Mouse (Mus musculus): ENCODE measurements around the gene Mrpl33.
A peak's percentile ranks its signal among the peaks of the same experiment; 100 is the strongest.
"Not testable (repeated sequence)": the region's sequence is repeated elsewhere in the genome, so short reads cannot be mapped to it uniquely, and the experiment has no call there.

The Mrpl33 gene

DNA sequence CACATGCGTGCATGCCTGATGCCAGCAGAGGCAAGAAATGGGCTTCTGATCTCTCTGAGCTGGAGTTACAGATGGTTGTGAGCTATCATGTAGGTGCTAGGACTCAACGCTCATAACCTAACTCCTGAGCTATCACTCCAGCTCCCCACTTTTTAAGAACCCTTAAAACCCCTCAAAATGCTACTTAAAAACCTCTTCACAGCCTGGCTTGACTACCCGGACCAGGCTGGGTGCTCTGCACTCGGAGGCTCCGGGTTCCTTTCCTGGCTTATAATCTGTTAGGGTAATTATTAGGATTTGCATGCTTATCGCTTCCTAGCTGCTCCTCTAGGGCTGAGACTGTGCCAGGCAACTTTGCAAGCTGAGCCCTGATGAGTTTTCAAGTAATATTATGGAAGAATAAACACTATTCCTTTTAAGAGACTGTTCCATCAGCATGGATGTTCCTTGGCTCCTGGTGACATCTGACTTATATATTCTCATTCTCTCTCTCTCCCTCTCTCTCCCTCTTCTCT lies 752 bp downstream of the Mrpl33 start:
- DNase-seq (ENCODE audit: low read depth), result no peak

DNA sequence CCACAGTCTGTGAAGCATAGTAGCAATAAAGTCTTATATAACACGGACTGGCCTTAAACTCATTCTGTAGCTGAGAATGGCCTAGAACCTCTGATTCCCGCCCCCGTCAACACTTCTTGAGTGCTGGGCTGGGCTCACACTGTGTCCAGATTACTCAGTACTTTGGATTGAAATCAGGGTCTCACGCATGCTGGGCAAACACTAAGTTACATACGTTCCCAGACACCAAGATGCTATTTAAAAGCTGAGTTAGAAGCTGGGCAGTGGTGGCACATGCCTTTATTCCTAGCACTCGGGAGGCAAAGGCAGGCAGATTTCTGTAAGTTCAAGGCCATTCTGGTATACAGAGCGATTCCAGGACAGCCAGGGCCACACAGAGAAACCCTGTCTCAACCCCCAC lies 1.4 kb downstream of the Mrpl33 start:
- DNase-seq (ENCODE audit: low read depth), result no peak

DNA sequence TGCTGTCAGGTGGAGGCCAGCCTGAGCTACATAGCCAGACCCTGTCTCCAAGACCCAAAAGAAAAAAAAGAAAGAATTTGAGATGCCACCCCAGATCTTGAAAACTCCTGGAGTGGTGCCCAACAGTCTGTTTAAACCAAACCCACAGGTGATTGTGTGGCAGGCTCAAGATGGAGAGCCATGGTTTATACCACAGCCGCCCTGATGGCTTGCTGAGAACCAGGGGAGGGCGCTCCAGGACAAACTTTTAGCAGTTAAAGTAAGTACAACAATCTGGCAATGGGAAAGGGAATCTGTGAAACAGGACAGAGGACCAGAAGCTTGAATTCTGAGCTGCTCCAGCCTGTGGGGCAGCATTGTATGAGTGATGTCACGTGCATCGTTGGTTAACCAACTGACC lies 1.8 kb downstream of the Mrpl33 start:
- peak; percentile 78 for DNase-seq (ENCODE audit: low read depth)

DNA sequence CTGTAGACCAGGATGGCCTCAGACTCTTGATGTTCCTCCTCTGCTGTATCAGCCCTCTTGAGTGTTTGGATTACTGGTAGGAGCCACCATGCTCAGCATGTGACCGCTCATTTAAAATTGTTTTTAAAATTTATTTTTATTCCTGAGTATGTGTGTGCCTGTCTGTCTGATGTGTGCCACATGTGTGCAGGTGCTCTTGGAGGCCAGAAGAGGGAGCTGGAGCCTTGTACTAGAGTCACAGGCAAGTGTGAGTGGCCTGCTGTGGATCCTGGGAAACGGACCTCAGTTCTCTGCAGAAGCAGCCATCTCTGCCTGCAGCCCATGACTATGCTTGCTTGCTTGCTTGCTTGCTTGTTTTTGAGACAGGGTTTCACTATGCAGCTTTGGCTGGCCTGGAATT lies 2.4 kb downstream of the Mrpl33 start:
- DNase-seq (ENCODE audit: low read depth), result peak; percentile 50

DNA sequence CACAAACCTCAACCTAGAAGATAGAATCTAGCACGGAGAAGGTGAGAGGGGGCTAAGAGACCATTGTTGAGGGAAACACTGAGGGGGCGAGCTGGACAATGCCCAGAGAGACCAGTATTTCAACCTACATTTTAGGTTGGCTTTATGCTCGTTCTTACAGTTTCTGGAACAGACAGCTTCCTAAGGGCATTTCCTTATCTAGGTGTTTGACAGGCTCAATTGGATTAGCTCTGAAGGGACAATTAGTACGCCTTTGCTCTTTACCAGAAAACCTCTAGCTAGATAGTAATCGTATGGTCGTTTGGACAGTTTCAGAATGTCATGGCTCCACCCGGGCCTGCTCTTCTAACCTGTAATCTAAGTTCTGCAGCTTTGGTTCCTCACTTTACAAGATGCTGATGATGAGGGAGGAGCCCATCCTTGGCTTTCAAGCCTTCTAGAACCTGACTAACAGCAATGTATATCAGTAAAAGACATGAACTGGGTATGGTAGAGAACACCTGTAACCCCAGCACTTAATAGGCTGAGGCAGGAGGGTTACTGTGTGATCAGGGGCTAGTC lies 4.5 kb downstream of the Mrpl33 start:
- DNase-seq (ENCODE audit: low read depth), result no peak

DNA sequence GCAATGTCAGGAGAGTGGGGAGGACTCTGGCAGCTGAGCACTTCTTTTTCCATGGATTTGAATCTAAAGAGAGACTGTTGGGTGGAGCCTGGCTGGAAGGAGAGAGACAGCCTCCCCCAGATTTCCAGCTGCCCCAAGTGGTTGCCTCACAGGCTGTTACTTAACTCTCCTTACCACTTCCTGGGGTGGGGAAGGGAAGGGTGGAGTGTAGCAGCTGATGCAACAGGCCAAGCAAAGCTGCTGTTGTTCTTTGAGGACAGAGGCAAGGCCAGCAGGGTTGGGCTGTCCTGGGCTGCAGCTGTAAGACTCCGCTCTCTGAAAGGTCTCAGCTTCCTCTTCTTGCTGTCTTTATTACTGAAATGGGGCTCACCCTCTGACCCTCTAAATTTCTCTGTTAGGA lies 5.6 kb downstream of the Mrpl33 start:
- peak; percentile 75 for DNase-seq (ENCODE audit: low read depth)

DNA sequence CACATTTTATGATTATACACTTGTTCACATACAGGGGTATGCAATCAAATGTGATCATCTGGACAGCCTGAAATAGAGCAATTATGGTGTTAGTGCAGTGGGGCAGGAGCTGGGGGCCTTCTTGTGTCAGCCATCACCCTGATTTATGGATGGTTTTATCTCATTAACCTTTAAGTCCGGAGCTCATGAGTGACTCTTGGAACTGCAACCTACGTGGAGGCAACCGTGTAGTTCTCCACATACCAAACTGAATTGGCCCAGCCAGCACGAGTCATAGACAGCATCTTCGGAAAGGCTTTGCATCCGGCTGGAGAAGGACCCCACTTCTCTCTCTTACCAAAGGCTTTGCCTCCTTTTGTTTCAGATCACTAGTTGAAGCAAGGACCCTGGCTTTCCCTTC lies 7.0 kb downstream of the Mrpl33 start:
- DNase-seq (ENCODE audit: low read depth), result no peak

DNA sequence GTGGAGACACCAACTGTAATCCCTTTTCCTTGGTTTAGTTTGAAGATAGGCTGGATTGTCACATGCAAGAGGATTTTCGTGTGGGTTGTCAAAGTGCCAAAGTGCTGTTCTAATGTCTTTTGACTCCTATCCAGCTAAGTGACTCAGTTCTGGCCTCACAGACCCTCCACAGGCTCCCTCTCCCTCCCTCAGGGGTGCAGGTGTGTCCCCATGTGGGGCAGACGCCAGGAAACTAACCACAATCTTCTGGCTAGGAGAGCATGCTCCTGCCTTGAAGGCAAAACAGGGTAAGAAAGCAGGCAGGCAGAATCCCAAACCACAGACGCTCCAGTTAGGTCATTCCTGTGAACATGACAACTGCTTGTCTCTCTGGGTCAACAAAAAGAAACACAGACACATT lies 9.4 kb downstream of the Mrpl33 start:
- DNase-seq (ENCODE audit: low read depth), result no peak

DNA sequence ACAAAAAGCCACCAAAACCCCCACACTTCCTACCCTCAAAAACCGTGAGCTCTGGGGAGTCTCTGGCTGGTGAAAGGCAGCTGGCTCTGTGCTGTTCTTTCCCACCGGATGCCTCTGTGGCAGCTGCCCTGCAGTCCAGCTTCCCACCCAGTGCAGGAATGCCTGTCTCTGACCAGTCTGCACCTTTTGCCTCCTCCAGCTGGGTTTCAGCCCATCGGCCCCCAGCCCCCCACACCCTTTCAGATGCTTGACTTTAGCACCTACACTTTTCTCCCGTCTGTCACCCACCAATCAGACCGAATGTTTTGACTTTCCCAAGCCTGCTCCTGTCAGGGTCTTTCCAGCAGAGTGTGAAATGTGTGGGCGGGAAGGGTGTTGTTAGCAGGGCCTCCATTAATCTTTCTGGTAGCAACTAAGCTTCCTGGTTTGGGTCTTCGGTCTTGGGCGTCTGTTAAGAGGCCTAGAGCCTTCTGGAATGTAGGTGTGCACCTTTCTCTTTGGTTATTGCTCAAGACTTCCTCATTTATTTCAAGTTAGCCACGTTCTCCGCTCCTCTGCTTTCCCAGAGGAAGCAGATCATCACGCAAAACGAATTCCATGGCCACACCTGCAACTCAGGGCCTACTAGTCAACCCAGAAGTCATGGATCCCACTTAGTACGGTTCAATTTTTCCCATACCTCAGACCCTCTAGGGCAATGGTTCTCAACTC lies 13.8 kb downstream of the Mrpl33 start:
- no peak for DNase-seq (ENCODE audit: low read depth)

DNA sequence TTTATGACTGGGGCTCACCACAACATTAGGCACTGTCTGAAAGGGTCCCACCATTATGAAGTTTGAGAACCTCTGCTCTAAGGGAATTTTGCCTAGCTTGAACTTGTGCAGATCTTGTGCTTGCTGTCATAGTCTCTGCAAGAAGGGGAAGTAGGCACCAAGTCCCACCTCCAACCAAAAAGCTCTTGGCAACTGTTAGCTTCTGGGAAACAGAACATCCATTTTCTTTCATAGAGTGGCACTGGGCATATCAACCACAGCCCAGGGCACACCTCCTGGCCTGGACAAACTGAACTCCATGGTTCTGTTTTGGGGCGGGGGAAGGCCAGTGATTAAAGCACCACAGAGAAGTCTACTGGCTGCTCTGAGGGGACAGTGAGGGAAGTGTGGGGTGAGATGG lies 14.5 kb downstream of the Mrpl33 start:
- no peak for DNase-seq (ENCODE audit: low read depth)

DNA sequence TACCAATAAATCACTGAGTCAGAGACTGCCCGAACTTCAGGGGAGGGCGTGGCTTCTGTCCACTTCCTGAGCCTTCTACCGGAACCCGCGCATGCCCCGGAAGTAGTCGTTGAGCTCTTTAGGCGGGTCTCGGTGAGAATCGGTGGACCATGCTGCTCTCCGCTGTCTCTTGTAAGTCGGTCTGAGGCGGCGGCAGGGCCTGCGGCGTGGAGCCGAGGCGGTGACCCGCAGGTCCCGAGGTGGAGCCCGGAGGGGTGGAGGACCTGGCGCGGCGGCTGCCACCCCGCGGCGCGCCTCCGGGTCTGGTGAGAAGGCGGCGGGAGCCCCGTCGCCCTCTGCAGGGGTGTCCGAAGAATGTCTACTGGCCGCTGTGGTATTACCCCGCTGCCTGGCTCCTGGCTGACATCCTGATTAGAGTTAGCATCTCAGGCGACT lies 17.1 kb downstream of the Mrpl33 start:
- DNase-seq (ENCODE audit: low read depth), result peak; percentile 77

DNA sequence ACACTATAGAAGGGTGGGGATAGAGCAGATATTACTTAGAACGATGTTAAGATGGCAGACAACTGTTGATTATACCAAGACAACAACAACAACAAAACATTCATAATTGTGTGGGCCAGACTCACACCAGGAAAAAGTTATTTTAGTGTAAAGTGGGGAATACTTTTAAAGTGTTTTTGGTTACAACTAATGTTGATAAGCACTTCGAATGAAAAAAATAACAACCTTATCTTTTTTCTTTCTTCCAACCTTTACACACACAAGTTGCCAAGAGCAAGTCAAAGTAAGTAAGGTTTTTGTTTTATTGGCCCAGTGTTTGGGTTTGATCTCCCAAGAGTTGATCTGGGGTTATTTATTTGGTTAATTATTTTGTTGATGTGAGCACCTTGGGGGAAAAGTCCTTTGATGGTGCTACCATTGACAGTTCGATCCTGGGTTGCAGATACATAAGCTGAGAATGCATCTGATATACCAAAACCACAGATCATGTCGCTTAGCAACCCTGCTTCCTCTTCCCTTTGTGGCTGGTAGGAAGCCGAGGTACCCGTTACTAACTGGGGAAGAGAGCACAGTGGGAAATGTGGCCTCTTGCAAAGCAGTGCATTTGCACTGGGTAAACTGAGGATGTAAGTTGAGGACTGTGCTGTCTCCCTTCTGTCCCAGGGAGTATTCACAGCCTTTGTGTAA lies 17.7 kb downstream of the Mrpl33 start:
- peak; percentile 74 for DNase-seq (ENCODE audit: low read depth)

DNA sequence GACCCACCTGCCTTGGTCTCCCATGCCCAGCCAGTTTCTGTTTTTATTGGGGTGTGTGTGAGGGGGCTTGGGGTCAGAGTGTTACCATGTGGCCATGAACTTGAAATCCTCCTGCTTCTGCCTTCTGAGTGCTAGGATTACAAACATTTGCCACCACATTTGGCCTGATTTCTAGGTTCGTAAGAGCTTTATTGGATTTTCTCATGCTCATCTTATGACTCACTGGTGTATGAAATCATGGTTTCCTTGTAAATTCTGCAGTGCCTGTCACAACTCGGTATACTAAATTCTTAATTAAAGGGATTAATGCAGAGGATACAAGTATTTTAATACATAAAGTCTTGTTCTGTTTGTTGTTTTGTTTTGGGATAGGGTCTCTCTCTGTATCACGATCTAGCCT lies 23.6 kb downstream of the Mrpl33 start:
- DNase-seq (ENCODE audit: low read depth), result no peak

DNA sequence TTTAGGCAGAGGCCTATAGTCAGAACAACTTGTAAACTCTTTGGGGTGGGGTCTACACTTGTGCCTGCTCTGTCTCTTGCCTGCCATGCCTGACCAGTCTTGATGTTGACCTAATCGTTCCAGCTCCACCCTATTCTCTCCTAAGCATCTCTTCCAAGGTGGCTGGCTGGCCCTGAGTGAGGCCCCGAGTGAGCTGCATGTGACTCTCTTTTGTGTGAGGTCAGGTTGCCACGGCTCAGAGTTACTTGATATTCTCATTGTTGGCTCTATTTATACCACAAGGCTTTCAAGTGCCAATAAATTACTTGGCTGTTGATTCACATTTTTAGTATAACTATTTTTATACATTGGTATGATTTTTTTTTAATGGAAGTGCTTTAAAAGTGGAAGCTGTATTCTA lies 30.4 kb downstream of the Mrpl33 start:
- DNase-seq (ENCODE audit: low read depth), result no peak

DNA sequence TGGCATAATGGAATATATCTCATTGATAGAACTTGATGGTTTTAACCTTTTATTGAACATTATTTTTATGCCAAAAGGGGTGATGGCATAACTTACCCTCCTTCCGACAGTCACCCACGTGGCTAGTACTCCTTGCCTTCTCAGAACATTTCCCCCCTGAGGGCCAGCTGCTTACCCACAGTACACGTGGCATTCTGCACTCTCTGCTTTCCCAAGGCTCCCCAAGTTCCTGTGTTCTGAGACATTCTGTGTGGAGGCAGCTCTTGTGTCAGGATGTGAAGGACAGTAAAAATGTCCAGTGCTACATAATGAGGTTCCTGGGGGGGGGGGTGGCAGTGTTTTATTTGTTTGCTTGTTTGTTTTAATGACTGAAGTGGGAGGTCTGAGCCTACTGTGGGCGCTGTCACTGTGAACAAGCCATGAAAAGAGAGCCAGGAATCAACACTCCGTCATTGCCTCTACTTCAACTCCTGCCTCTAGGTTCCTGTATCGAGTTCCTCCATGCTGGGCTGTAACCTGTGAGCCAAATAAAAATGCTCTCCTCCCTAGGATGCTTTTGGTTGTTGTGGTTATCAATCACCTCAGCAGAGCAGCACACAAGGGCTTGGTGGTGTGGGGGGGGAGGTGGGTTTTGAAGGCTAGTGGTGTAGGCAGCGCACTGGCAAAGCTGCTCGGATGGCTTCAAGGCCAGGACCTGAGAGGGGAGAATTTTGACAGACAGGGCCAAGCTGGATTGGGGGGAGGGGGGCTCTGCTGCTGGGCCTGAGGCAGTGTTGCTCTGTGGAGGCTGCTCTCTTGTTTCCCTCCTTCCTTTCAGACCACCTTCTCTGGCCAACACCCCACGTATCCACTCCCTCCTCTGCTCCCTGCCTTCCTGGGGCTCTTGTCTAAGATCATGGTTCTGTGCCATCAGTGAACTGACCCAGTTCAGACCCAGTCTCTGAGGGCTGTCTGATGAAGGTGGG lies 31.1 kb downstream of the Mrpl33 start:
- DNase-seq (ENCODE audit: low read depth), result no peak

DNA sequence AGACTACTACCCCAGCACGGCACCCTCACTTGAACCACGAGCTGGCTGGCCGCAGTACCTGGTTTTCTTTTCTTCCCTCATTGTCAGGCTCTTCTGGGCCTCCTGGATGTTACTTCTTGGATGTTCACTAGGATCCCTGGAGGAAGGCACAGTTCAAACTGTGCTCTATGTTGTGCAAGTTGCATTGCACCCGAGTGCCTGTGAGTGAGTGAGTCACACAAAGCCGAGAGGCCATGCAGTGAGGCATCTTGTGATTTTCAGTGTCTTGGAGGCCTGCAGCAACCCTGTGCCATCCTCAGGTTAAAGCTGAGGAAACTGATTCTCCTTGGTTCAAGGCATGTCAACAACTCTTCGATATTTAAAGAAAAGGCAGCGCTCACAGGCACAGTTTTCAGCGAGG lies 31.8 kb downstream of the Mrpl33 start:
- DNase-seq (ENCODE audit: low read depth), result no peak

DNA sequence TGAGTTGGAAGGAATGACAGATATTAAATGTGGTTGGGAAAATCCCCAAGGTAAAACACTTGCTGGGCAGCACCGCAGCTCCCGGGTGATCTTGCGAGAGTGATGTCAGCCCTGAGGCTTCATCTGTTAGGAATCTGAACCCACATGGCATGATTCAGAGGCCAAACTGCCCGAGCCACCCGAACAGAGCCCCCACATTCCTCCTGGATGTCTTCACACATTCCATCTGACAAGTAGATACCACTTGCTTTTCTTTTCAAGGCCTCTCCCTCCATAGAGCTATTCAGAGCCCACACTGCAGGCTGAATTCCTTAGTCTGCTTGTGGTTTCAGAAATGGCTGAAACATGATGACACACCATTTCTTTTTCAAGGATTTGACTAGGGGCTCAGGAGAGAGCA lies 33.3 kb downstream of the Mrpl33 start:
- DNase-seq (ENCODE audit: low read depth), result no peak

DNA sequence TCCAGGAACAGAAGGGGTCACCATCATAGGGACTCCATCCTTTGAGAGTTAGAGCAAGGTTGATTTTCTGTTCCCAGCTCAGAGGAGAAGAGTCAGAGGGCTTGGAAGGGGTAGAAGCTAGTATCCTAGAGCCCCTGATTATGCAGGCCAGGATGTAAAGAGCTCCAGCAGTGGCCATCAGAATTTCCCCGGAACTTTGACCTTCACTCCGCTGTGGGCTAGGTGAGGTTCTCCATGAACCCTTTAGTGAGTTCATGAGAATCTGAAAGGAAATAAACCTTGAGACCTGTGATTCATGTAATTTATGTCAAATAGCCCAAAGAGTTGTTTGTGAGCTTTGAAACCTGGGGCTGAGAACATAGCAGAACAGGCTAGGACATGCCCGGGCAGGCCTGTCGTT lies 34.4 kb downstream of the Mrpl33 start:
- DNase-seq (ENCODE audit: low read depth), result not testable (repeated sequence)

DNA sequence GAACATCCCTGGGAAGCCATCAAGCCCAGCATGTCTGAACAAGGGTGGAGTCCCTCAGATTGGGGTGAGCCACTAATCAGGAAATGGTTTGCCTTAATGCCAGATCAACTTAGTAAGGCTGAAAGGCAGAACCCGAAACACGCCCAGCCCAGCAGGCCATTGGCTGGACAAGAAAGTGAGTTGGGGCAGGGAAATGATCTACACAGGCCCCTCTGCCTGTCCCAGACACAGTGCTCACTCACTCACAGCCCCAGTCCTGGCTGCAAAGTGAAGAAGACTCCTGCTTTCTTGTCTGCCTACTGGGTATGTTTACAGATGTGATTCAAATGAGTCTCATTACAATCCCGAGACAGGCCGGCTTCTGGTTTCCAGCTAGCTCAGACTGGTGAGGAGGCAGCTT lies 37.4 kb downstream of the Mrpl33 start:
- no peak for DNase-seq (ENCODE audit: low read depth)

DNA sequence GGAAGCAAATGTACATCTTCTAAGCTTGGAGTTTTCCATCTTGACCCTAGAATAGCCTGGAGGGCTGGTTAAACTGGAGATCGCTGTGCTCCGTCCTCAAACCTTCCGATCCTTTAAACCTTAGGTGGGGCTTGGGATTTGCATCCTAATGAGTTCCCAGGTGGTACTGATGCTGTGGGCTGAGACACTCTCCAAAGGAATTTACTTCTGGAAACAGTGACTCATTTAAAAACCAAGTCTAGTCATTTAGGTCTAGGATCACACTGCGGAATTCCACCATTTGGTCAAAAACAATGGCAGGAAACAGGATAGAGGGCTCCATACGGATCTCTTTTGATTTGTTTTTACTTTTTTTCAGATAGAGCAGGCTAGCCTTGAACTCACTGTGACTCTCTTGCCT lies 37.9 kb downstream of the Mrpl33 start:
- DNase-seq (ENCODE audit: low read depth), result no peak

DNA sequence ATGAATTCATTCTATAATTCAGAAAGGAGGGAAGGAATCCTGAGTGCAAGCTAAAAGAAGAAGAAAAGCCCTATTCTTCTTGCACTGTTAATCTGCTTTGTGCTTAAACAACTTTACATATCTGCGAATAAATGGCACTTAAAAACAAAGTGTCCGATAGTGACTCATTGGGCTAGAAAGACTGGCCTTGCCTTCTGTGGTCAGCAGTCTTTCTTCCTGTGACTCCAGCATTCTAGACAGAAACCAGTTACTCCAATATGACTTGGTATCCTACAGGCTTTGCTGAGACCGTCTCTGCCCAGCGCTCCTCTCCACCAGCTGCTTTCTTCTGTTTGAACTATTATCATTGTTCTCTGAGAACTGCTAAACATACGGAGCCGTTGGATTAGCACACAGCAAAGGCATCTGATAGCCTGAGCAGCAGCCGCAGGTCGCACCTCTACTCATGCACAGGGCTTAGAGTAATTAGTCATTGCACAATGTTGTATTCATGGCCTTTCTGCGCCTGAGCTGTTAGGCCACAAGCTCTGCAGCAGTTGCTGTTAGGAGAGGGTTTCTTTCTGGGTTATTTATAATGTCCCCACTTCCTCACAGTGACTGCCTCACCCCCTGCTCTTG lies 40.0 kb downstream of the Mrpl33 start:
- DNase-seq (ENCODE audit: low read depth), result no peak

DNA sequence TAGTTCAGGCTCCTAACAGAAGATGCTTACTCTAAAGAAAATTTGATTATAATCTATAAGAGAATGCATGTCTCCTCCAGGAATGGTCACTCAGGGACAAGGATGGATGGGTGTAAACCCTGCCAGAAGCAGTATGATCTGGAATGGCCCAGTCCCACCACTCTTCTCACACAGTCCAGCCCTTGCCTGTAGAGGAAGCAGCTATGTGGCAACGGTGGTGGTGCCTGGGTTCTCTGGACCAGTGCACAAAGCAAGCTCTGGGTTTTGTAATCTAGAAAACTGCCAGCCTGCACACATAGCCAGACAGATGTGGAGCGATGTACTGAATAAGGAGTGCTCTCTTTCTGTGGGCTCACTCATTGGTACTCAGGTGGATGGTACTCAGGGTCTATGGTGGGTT lies 43.8 kb downstream of the Mrpl33 start:
- DNase-seq (ENCODE audit: low read depth), result no peak
